Mouse (Mus musculus) bone marrow, adult 2 months (tissue): ENCODE measurements around the gene Eps15l1.

Source experiments
- CTCF ChIP-seq: fragments of 200-500 bp; IDR thresholded peaks from 2 replicates; pipeline ENCODE4 v1.5.1; 2011; ENCODE audit warnings: low read length, control low read depth; ENCODE audit not compliant: control insufficient read depth, insufficient read depth
- POLR2A ChIP-seq: fragments of 200-500 bp; IDR thresholded peaks from 2 replicates; pipeline ENCODE4 v1.6.1; 2011; ENCODE audit warnings: low read depth, mild to moderate bottlenecking, control low read depth, low read length, borderline replicate concordance; ENCODE audit not compliant: control insufficient read depth

GRCm38 (mm10) chr8:72347553-72347952, 73.7 kb downstream of the Eps15l1 start:
- no peak for TF ChIP-seq CTCF
- TF ChIP-seq POLR2A = no peak
